Mouse (Mus musculus) limb, embryonic 13.5 days (tissue): ENCODE results near the gene Dnajc2. TPM values are rescaled to one million over a fixed set of nuclear protein-coding genes. Genes with fewer than 3 reads are reported as not detected.
A peak's percentile ranks its signal among the peaks of the same experiment; 100 is the strongest.

Source experiments
- ATAC-seq: fragments of 200-750 bp; cut with Nextera tagmentation; 2 replicates; pipeline ENCODE4 v1.8.0; 2017; ENCODE audit warnings: low read depth, moderate number of reproducible peaks, moderate TSS enrichment; ENCODE audit not compliant: low FRiP score
- H3K27ac ChIP-seq: fragments of 300-500 bp; sonication (generic); 2 replicates; pipeline ENCODE4 v1.5.1; 2015; ENCODE audit warnings: inconsistent platforms, mild to moderate bottlenecking, moderate library complexity
- H3K27me3 ChIP-seq: fragments of 300-500 bp; sonication (generic); 2 replicates; pipeline ENCODE4 v1.6.1; 2015; ENCODE audit warnings: mild to moderate bottlenecking, inconsistent platforms
- H3K36me3 ChIP-seq: fragments of 300-500 bp; sonication (generic); 2 replicates; pipeline ENCODE4 v1.6.1; 2015; ENCODE audit warnings: inconsistent platforms, mild to moderate bottlenecking, moderate library complexity
- H3K4me1 ChIP-seq: fragments of 300-500 bp; sonication (generic); 2 replicates; pipeline ENCODE4 v1.6.1; 2015; ENCODE audit warnings: inconsistent platforms
- H3K4me2 ChIP-seq: fragments of 300-500 bp; sonication (generic); replicated peaks from 2 replicates; pipeline ENCODE4 v1.6.1; 2015; ENCODE audit warnings: inconsistent platforms, mild to moderate bottlenecking, moderate library complexity
- H3K4me3 ChIP-seq: fragments of 300-500 bp; sonication (generic); 2 replicates; pipeline ENCODE4 v1.5.1; 2015; ENCODE audit warnings: moderate library complexity, mild to moderate bottlenecking, inconsistent platforms
- H3K9ac ChIP-seq: fragments of 300-500 bp; sonication (generic); 2 replicates; pipeline ENCODE4 v1.6.1; 2015; ENCODE audit warnings: mild to moderate bottlenecking, inconsistent platforms
- H3K9me3 ChIP-seq: fragments of 300-500 bp; sonication (generic); 2 replicates; pipeline ENCODE4 v1.6.1; 2016; ENCODE audit warnings: inconsistent platforms
- WGBS: fragments of 180-500 bp; shearing (Covaris S2); methylation state at CpG from one replicate; pipeline ENCODE4 v1.1.7; 2015; 5-methylcytosine and 5-hydroxymethylcytosine counted together
- polyA plus RNA-seq: library from polyadenylated mRNA; unstranded; fragments of >200 nt; fragmentation: Nextera tagmentation; extraction: Ambion mirVana; gene quantifications from 2 replicates; pipeline ENCODE4 v1.2.1, GENCODE M21; 2015

The Dnajc2 gene
- polyA plus RNA-seq, 1 experiment from 2014 or later: 67.5 TPM

GRCm38 (mm10) chr5:21739120-21739519, 45.9 kb downstream of the Dnajc2 start:
- WGBS: 94% methylated on average over 11 of the region's 11 CpGs
- Histone ChIP-seq H3K27ac (no peak overlapping the region), H3K4me2 (no peak overlapping the region), H3K9me3 (no peaks in the 10 kb centered on the region), H3K9ac (no peak overlapping the region), H3K4me3 (no peak overlapping the region), H3K4me1 (peaks cover 12% of the 10 kb centered on the region), H3K27me3 (no peaks in the 10 kb centered on the region), H3K36me3 (peaks cover 55% of the 10 kb centered on the region)
- ATAC-seq: no peak

- Histone ChIP-seq H3K4me3 (peak overlapping the region; percentile 89), H3K4me1 (peaks cover 16% of the 10 kb centered on the region), H3K27ac (no peak overlapping the region), H3K9me3 (no peaks in the 10 kb centered on the region), H3K36me3 (peaks cover 40% of the 10 kb centered on the region), H3K4me2 (peak overlapping the region; percentile 94), H3K27me3 (no peaks in the 10 kb centered on the region), H3K9ac (peak overlapping the region; percentile 90)
- ATAC-seq: no peak; the same call in 1 of the 2 replicates
- 29% methylated on average over 10 of the region's 10 CpGs for WGBS
These were observed 47.4 kb downstream of the Dnajc2 start for GRCm38 (mm10) chr5:21737620-21738019.

- Histone ChIP-seq H3K4me2 (peak within 1 kb of the TSS; percentile 94), H3K27ac (peak within 1 kb of the TSS; percentile 88), H3K36me3 (peaks cover 34% of the 10 kb centered on the region), H3K9me3 (no peaks in the 10 kb centered on the region), H3K9ac (peak within 1 kb of the TSS; percentile 90), H3K4me3 (peak within 1 kb of the TSS; percentile 89), H3K4me1 (peaks cover 16% of the 10 kb centered on the region), H3K27me3 (no peaks in the 10 kb centered on the region)
- WGBS: under 1% methylated on average over 42 of the region's 42 CpGs
- ATAC-seq: peak; percentile 93
These were observed 48.0 kb downstream of the Dnajc2 start, which contains the start of gene Pmpcb for GRCm38 (mm10) chr5:21736956-21737585. TSS of gene Pmpcb (plus strand) at chr5:21737141.

- no peaks in the 10 kb centered on the region for H3K27me3 ChIP-seq
- no peak for ATAC-seq
- H3K27ac ChIP-seq: no peak overlapping the region
- H3K4me2 ChIP-seq: no peak overlapping the region
- H3K9ac ChIP-seq: no peak overlapping the region
- H3K9me3 ChIP-seq: no peaks in the 10 kb centered on the region
- WGBS: 87% methylated on average over 11 of the region's 11 CpGs
- H3K4me1 ChIP-seq: peaks cover 16% of the 10 kb centered on the region
- H3K4me3 ChIP-seq: no peak overlapping the region
- peaks cover 24% of the 10 kb centered on the region for H3K36me3 ChIP-seq
These were observed 49.0 kb downstream of the Dnajc2 start for GRCm38 (mm10) chr5:21736046-21736445.

- H3K9ac ChIP-seq: no peak overlapping the region
- H3K27me3 ChIP-seq: no peaks in the 10 kb centered on the region
- no peak for ATAC-seq
- H3K27ac ChIP-seq: no peak overlapping the region
- peaks cover 22% of the 10 kb centered on the region for H3K36me3 ChIP-seq
- H3K4me2 ChIP-seq: peak overlapping the region; percentile 40
- H3K4me1 ChIP-seq: peaks cover 16% of the 10 kb centered on the region
- 27% methylated on average over 10 of the region's 10 CpGs for WGBS
- H3K4me3 ChIP-seq: peak overlapping the region; percentile 21
- H3K9me3 ChIP-seq: no peaks in the 10 kb centered on the region
These were observed 49.5 kb downstream of the Dnajc2 start for GRCm38 (mm10) chr5:21735584-21735983.

- Histone ChIP-seq H3K9ac (no peak overlapping the region), H3K4me3 (peak overlapping the region; percentile 21), H3K36me3 (peaks cover 17% of the 10 kb centered on the region), H3K9me3 (no peaks in the 10 kb centered on the region), H3K4me2 (peak overlapping the region; percentile 40), H3K27ac (no peak overlapping the region), H3K27me3 (no peaks in the 10 kb centered on the region), H3K4me1 (peaks cover 16% of the 10 kb centered on the region)
- WGBS: 85% methylated on average over 20 of the region's 20 CpGs
- ATAC-seq: no peak
These were observed 50.0 kb downstream of the Dnajc2 start for GRCm38 (mm10) chr5:21735100-21735499.

- H3K36me3 ChIP-seq: no peaks in the 10 kb centered on the region
- H3K9me3 ChIP-seq: no peaks in the 10 kb centered on the region
- H3K27ac ChIP-seq: no peak overlapping the region
- H3K27me3 ChIP-seq: no peaks in the 10 kb centered on the region
- peaks cover 7% of the 10 kb centered on the region for H3K4me1 ChIP-seq
- 58% methylated on average over 8 of the region's 8 CpGs for WGBS
- H3K4me3 ChIP-seq: no peak overlapping the region
- no peak overlapping the region for H3K9ac ChIP-seq
- no peak overlapping the region for H3K4me2 ChIP-seq
- ATAC-seq: no peak
These were observed 52.1 kb downstream of the Dnajc2 start for GRCm38 (mm10) chr5:21732930-21733329.

GRCm38 (mm10) chr5:21732177-21732911, 52.7 kb downstream of the Dnajc2 start:
- H3K9ac ChIP-seq: no peak overlapping the region
- no peak overlapping the region for H3K4me2 ChIP-seq
- H3K9me3 ChIP-seq: no peaks in the 10 kb centered on the region
- WGBS: 90% methylated on average over 3 of the region's 3 CpGs
- H3K36me3 ChIP-seq: no peaks in the 10 kb centered on the region
- H3K4me3 ChIP-seq: no peak overlapping the region
- ATAC-seq: no peak
- no peaks in the 10 kb centered on the region for H3K27me3 ChIP-seq
- H3K27ac ChIP-seq: no peak overlapping the region
- peaks cover 4% of the 10 kb centered on the region; the same call in 1 of the 2 replicates for H3K4me1 ChIP-seq

GRCm38 (mm10) chr5:21729107-21729506, 55.9 kb downstream of the Dnajc2 start:
- WGBS: 80% methylated on average over 5 of the region's 5 CpGs

GRCm38 (mm10) chr5:21724872-21725271, 60.2 kb downstream of the Dnajc2 start:
- no peaks in the 10 kb centered on the region for H3K27me3 ChIP-seq
- peak overlapping the region; percentile 73; the same call in 1 of the 2 replicates for H3K27ac ChIP-seq
- no peaks in the 10 kb centered on the region for H3K9me3 ChIP-seq
- no peaks in the 10 kb centered on the region for H3K36me3 ChIP-seq
- no peak overlapping the region for H3K4me2 ChIP-seq
- peaks cover 17% of the 10 kb centered on the region; the same call in 1 of the 2 replicates for H3K4me1 ChIP-seq
- H3K4me3 ChIP-seq: no peak overlapping the region
- peak; percentile 50; the same call in 1 of the 2 replicates for ATAC-seq
- WGBS: 23% methylated on average over 7 of the region's 7 CpGs
- no peak overlapping the region for H3K9ac ChIP-seq

More at GRCm38 (mm10) chr5:21729107-21729506, 55.9 kb downstream of the Dnajc2 start:
- no peaks in the 10 kb centered on the region for H3K36me3 ChIP-seq
- no peaks in the 10 kb centered on the region for H3K27me3 ChIP-seq
- H3K9me3 ChIP-seq: no peaks in the 10 kb centered on the region
- ATAC-seq: no peak
- H3K4me1 ChIP-seq: peaks cover 14% of the 10 kb centered on the region; the same call in 1 of the 2 replicates
- no peak overlapping the region for H3K4me3 ChIP-seq
- H3K27ac ChIP-seq: no peak overlapping the region
- H3K9ac ChIP-seq: no peak overlapping the region
- H3K4me2 ChIP-seq: no peak overlapping the region

GRCm38 (mm10) chr5:21724427-21724826, 60.6 kb downstream of the Dnajc2 start:
- Histone ChIP-seq H3K9ac (no peak overlapping the region), H3K36me3 (no peaks in the 10 kb centered on the region), H3K4me3 (no peak overlapping the region), H3K27ac (peak overlapping the region; percentile 73; the same call in 1 of the 2 replicates), H3K9me3 (no peaks in the 10 kb centered on the region), H3K4me1 (peaks cover 17% of the 10 kb centered on the region; the same call in 1 of the 2 replicates), H3K27me3 (no peaks in the 10 kb centered on the region), H3K4me2 (no peak overlapping the region)
- WGBS: 55% methylated on average over 1 of the region's 1 CpGs
- no peak for ATAC-seq

GRCm38 (mm10) chr5:21719209-21719608, 65.8 kb downstream of the Dnajc2 start:
- Histone ChIP-seq H3K27me3 (no peaks in the 10 kb centered on the region), H3K9me3 (no peaks in the 10 kb centered on the region), H3K4me3 (no peak overlapping the region), H3K9ac (no peak overlapping the region), H3K36me3 (no peaks in the 10 kb centered on the region), H3K4me1 (peaks cover 7% of the 10 kb centered on the region; the same call in 1 of the 2 replicates), H3K27ac (no peak overlapping the region), H3K4me2 (no peak overlapping the region)
- ATAC-seq: no peak
- WGBS: 89% methylated on average over 2 of the region's 2 CpGs
